Comparison of ENCODE assay signal across 16 mouse cellular contexts in the genomic region with DNA sequence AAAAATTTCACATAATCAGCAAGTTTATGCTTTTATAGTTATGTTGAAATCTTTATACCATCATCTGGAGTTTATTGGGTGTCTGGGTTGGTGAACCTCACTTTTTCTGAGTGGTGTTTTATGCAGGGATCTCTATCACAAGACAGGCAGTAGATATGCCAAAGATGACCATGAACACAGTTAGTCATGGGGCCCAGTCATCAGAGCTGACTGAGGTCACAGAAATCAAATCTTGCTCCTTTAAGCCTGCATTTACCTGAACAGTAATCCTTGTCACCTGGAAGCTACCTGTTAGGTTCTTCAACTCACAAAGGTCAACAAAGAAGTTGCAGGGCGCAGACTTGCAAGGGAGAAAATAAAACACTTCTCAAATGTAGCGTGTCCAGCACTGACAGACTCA.
"Had no signal": no experiment of that assay in that cellular context is flagged by ENCODE, and none has a peak within 500 bp of the region (broad histone marks: within the 10 kb centered on the region; RNA-seq: fewer than 3 reads in every experiment).

No protein-coding gene starts in this region.

- H3K36me3 ChIP-seq: neural tube, embryonic 13.5 days; neural tube, embryonic 15.5 days; stomach, embryonic 15.5 days had no signal

- H3K27ac ChIP-seq: neural tube, embryonic 13.5 days; neural tube, embryonic 15.5 days; stomach, embryonic 15.5 days; stomach, postnatal 0 days had no signal

- H3K4me3 ChIP-seq: neural tube, embryonic 13.5 days; neural tube, embryonic 15.5 days; stomach, embryonic 15.5 days had no signal

- H3K9ac ChIP-seq: neural tube, embryonic 13.5 days; neural tube, embryonic 15.5 days; stomach, embryonic 15.5 days had no signal

- H3K9me3 ChIP-seq: neural tube, embryonic 13.5 days; neural tube, embryonic 15.5 days; stomach, embryonic 15.5 days had no signal

- H3K27me3 ChIP-seq: neural tube, embryonic 13.5 days; neural tube, embryonic 15.5 days; stomach, embryonic 15.5 days had no signal

- H3K4me1 ChIP-seq: neural tube, embryonic 15.5 days; stomach, embryonic 15.5 days had no signal

- H3K4me2 ChIP-seq: neural tube, embryonic 13.5 days; neural tube, embryonic 15.5 days; stomach, embryonic 15.5 days had no signal

- DNase-seq: retina, postnatal 1 day; right cerebral cortex, adult 18-20 months; right cerebral cortex, postnatal 14 days; right cerebral cortex, postnatal 25 days; right cerebral cortex, postnatal 4 days; spleen, adult 18-20 months; thymus, adult 18-20 months; thymus, adult 2 months; thymus, postnatal 14 days; thymus, postnatal 25 days; thymus, postnatal 36 days; thymus, postnatal 4 days had no signal
